Mouse (Mus musculus) testis, adult 2 months (tissue): ENCODE measurements around the gene C1ra. TPM values are rescaled to one million over a fixed set of nuclear protein-coding genes. Genes with fewer than 3 reads are reported as not detected.
A peak's percentile ranks its signal among the peaks of the same experiment; 100 is the strongest.
"Not testable (repeated sequence)": the region's sequence is repeated elsewhere in the genome, so short reads cannot be mapped to it uniquely, and the experiment has no call there.

ENCODE experiments used
- H3K27ac ChIP-seq: fragments of 200-500 bp; 2 replicates; pipeline ENCODE4 v1.5.1; 2012; ENCODE audit warnings: low read depth, low read length; ENCODE audit not compliant: control insufficient read depth, insufficient read depth
- H3K27me3 ChIP-seq: fragments of 200-500 bp; 2 replicates; pipeline ENCODE4 v1.6.1; 2012; ENCODE audit warnings: mild to moderate bottlenecking, low read length, moderate library complexity; ENCODE audit not compliant: control insufficient read depth, insufficient read depth
- H3K36me3 ChIP-seq: fragments of 200-500 bp; 2 replicates; pipeline ENCODE4 v1.6.1; 2012; ENCODE audit warnings: mild to moderate bottlenecking, low read length; ENCODE audit not compliant: control insufficient read depth, insufficient read depth
- H3K4me1 ChIP-seq: fragments of 200-500 bp; 2 replicates; pipeline ENCODE4 v1.6.1; 2012; ENCODE audit warnings: low read length; ENCODE audit not compliant: control insufficient read depth, insufficient read depth
- H3K4me3 ChIP-seq: fragments of 200-500 bp; 2 replicates; pipeline ENCODE4 v1.5.1; 2012; ENCODE audit warnings: low read depth, mild to moderate bottlenecking, low read length, moderate library complexity, mixed read lengths; ENCODE audit not compliant: control insufficient read depth
- CTCF ChIP-seq: fragments of 200-500 bp; IDR thresholded peaks from 2 replicates; pipeline ENCODE4 v1.5.1; 2012; ENCODE audit warnings: low read depth, mild to moderate bottlenecking, inconsistent platforms, low read length, moderate library complexity; ENCODE audit not compliant: control insufficient read depth, insufficient read depth, insufficient replicate concordance
- POLR2A ChIP-seq: fragments of 200-500 bp; IDR thresholded peaks from 2 replicates; pipeline ENCODE4 v1.6.1; 2012; ENCODE audit warnings: low read depth, mild to moderate bottlenecking, inconsistent platforms, low read length, moderate library complexity; ENCODE audit not compliant: control insufficient read depth
- polyA plus RNA-seq: library from polyadenylated mRNA; depleted of rRNA; stranded (reverse); fragments of >200 nt; gene quantifications from 2 replicates; pipeline ENCODE4 v1.2.3, GENCODE M21; 2012; rRNA removed

Gene C1ra
- polyA plus RNA-seq, 1 experiment = 4.3 TPM

- TF ChIP-seq POLR2A = no peak
- no peak for TF ChIP-seq CTCF
- Histone ChIP-seq H3K36me3 (no peaks in the 10 kb centered on the region), H3K4me3 (no peak overlapping the region), H3K4me1 (no peaks in the 10 kb centered on the region), H3K27me3 (no peaks in the 10 kb centered on the region), H3K27ac (no peak overlapping the region)
These were observed 36.9 kb downstream of the C1ra start for GRCm38 (mm10) chr6:124549023-124549550.

- no peaks in the 10 kb centered on the region for H3K4me1 ChIP-seq
- no peaks in the 10 kb centered on the region for H3K36me3 ChIP-seq
- TF ChIP-seq CTCF (no peak), POLR2A (no peak)
- H3K27ac ChIP-seq = no peak overlapping the region
- no peaks in the 10 kb centered on the region for H3K27me3 ChIP-seq
- H3K4me3 ChIP-seq = peak overlapping the region; percentile 32
These were observed 40.6 kb downstream of the C1ra start for GRCm38 (mm10) chr6:124552766-124553165.

- not testable (repeated sequence) for H3K27me3 ChIP-seq, H3K4me1 ChIP-seq
These were observed 43.8 kb downstream of the C1ra start for GRCm38 (mm10) chr6:124555956-124556355.

GRCm38 (mm10) chr6:124561156-124561555, 49.0 kb downstream of the C1ra start:
- H3K27me3 ChIP-seq, H3K27ac ChIP-seq, H3K36me3 ChIP-seq, H3K4me1 ChIP-seq, H3K4me3 ChIP-seq: not testable (repeated sequence)

More at GRCm38 (mm10) chr6:124555956-124556355, 43.8 kb downstream of the C1ra start:
- H3K36me3 ChIP-seq, H3K27ac ChIP-seq, H3K4me3 ChIP-seq: not testable (repeated sequence)

- not testable (repeated sequence) for H3K27ac ChIP-seq, H3K27me3 ChIP-seq, H3K36me3 ChIP-seq, H3K4me1 ChIP-seq, H3K4me3 ChIP-seq
These were observed 49.4 kb downstream of the C1ra start for GRCm38 (mm10) chr6:124561611-124562010.

GRCm38 (mm10) chr6:124570026-124570425, 57.8 kb downstream of the C1ra start, which contains the start of gene C1rb:
C1rb (plus strand) TSS chr6:124570294.
- Histone ChIP-seq H3K27me3 (no peaks in the 10 kb centered on the region), H3K4me3 (no peak within 1 kb of the TSS), H3K36me3 (no peaks in the 10 kb centered on the region), H3K4me1 (no peaks in the 10 kb centered on the region; the same call in 1 of the 2 replicates), H3K27ac (no peak within 1 kb of the TSS)
- TF ChIP-seq CTCF = peak; percentile 61
- no peak for TF ChIP-seq POLR2A

Other genes starting within 250 kb of the C1ra start
- gene Cd163, start 207.7 kb upstream of the C1ra start, polyA plus RNA-seq = 0.16 and 0.22 TPM in 2 replicates
- 32.9 and 33.2 TPM in 2 replicates for gene Pex5, start 97.3 kb upstream of the C1ra start, polyA plus RNA-seq
- 4.4 and 4.7 TPM in 2 replicates for gene Clstn3, start 47.6 kb upstream of the C1ra start, polyA plus RNA-seq
- 0.64 and 0.89 TPM in 2 replicates for gene C1rl, start 19.3 kb upstream of the C1ra start, polyA plus RNA-seq
- 9.4 and 10.5 TPM in 2 replicates for gene C1s1, start 30.0 kb downstream of the C1ra start, polyA plus RNA-seq
- 0.05 and 0.06 TPM in 2 replicates for gene C1rb, start 57.9 kb downstream of the C1ra start, polyA plus RNA-seq
- gene C1s2, start 123.7 kb downstream of the C1ra start, polyA plus RNA-seq = 0.19 and 0.32 TPM in 2 replicates
- 282 and 286 TPM in 2 replicates for gene Lpcat3, start 150.6 kb downstream of the C1ra start, polyA plus RNA-seq
- gene Emg1, start 199.8 kb downstream of the C1ra start, polyA plus RNA-seq = 39.9 and 44.1 TPM in 2 replicates
- gene Phb2, start 199.9 kb downstream of the C1ra start, polyA plus RNA-seq = 47.6 and 50.5 TPM in 2 replicates
- 1.4 and 1.9 TPM in 2 replicates for gene Ptpn6, start 226.3 kb downstream of the C1ra start, polyA plus RNA-seq
- 207 and 220 TPM in 2 replicates for gene Grcc10, start 229.0 kb downstream of the C1ra start, polyA plus RNA-seq
- gene Gm45234, start 243.6 kb downstream of the C1ra start, polyA plus RNA-seq = 0.05 TPM in 1 of 2 replicates, not detected in the other
- gene Atn1, start 244.1 kb downstream of the C1ra start, polyA plus RNA-seq = 69.3 and 76.1 TPM in 2 replicates